Mouse (Mus musculus): Measurements from ENCODE around the gene Cyp2w1.

DNA sequence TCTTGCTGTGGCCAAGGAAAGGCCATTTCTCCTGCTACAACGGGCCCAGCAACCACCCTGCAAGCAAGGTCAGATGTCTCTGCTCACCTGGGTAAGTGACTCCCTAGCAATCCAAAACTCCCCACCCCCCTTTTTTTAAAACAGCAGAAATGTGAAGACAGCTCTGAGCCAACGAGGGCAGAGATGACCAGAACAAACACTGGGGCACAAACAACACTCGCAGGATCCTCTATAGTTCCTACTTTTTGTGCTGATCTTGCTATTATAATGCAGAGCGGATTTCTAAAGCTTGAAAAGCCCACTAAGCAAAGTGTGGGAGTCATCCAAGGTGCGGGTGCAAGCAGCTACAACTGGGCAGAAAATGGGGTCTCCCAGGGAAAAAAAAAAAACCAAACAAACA, 18.7 kb downstream of the Cyp2w1 start:
- TF ChIP-seq POLR2A (IDR thresholded peaks at IDR 0.05; ENCODE audit: borderline replicate concordance, extremely low read depth, low read depth, low read length) (no peak), CTCF (IDR thresholded peaks at IDR 0.05; ENCODE audit: insufficient read depth, low read length) (no peak)

All from lung, adult 2 months (tissue).